Mouse (Mus musculus) right cerebral cortex, postnatal 10 days (tissue): ENCODE data around the gene Trim46.

ENCODE experiments used
- DNase-seq, 2 experiments: peaks; one replicate each; pipeline ENCODE4 v3.0.0; 2021; ENCODE audit warnings: low spot score in 2 of 2

The Trim46 gene

DNA sequence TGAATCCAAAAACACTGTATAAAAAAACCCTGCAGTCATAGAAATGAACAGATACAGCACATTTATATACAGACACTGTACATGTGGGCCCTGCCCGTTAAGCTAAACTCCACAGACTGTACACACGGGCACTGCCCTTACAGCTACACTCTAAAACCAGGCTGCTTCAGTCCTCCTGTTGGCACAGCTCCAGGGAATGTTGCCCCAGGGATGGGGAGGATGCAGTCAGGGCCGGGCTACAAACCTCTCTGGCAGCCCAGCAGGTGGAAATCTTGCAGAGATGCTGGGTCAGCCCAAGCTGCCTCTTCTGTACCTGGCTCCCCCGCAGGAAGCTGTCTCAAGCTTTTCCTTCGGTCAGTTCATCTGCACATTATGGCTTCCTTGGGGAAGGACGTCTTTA, 25.7 kb upstream of the Trim46 start:
- no peak for DNase-seq

DNA sequence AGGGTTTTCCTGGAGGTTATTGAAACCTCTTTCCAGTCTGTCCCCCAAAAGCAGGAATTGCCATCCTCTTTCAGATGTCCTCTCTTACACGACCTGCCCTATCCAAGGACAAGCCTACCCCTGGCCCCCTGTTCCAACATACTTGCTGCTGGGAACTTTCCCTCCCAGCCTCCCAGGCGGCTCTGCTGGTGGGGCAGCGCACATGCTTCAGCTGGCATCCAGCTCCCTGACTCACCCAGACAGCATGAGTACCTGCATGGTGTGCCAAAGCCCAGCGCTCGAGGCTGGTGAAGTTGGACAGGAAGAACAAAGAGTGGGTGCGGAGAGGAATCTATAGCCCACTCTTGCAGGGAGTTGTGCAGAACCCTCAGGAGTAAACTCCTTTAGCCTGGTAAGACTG, 24.8 kb upstream of the Trim46 start:
- DNase-seq = peak; percentile 60 to 62

DNA sequence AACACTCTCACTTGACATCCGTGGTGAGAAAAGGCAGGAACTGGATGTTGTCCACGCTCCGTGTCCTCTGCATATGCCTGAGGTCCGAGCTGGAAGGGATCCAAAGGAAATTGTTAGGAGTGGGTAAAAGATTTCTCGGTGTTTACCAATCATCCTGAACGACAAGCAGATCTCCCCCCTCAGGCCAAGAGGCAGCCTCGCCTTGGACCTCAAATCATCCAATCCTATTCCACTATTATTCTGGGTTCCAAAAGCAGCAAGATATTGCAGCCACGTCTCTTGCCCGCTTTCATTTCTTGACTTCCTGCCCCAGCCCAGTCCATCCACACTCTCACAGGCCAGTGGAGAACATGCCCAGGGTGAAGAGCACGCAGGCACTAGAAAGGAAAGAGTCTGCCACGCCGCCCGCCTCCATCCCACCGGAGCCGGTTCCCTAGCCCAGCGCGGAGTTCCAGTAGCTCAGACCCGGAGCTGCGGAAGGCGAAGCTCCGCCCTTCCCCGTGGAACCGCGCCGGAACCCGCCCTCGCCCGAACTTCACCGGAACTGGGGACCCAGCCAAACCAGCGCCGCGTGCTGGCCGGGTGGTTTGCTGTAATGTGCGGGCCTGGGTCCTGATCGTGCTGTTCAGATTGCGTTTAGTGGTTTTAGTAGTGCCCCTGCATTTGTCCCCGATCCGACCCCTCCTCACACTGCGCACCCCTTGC, 24.1 kb upstream of the Trim46 start, which contains the start of gene Slc50a1:
TSS of gene Slc50a1 (minus strand) at position 520 of the 705 bp plus-strand sequence.
- peak; percentile 88 to 91 for DNase-seq

DNA sequence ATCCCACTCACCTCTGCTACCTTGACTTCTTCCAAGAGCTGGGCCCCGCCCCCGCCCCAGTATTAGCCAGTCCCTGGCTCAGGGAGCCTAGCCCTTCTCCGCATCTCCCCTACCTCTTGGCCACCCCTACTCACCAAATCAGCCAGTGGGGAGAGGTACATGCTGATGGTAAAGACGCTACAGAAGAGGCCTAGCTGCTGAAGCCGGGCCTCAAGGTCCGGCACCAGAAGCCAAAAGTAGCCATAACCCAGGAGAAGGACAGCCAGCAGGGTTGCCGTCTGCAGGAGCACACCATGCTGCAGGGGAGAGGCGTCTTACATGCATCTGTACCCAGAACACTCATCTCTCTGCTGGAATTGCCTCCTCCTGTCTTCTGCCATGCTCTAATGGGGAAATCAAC, 22.8 kb upstream of the Trim46 start:
- no peak for DNase-seq

DNA sequence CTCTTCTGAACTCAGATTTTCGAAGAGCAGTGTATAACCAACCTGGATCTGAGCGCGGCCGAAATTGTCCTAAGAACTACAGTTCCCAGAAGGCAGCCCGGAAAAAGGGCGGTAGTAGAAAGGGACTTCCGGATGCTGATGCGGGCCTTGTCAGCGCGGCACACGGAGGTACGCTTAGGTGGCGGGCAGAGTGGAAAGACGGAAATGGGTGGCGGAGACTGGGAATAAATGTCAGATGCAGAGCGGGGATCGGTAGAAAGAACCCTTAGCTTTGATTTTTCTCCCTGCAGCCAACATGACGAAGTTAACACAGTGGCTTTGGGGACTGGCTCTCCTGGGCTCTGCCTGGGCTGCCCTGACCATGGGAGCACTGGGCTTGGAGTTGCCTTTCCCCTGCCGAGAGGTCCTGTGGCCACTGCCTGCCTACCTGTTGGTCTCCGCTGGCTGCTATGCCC, 20.4 kb upstream of the Trim46 start:
- peak; percentile 90 to 92 for DNase-seq

DNA sequence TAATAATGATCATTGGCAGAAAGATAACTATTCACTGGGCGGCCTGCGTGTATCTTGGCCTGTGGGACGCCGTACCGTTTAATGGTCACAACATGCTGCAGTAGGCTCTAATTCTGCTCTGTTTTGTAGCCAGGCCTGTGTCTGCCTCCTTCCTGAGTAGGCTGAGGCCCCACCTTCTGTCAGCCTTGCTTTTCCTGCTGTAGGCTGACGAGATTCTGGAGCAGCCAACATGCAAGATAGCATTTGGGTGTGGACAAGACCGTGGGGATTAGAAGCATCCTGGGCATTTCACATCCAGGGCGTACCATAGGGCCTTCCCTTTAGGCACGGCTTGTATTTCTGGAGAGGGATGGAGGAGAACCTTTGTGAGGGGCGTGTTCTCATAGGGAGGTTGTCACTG, 16.3 kb upstream of the Trim46 start:
- no peak for DNase-seq

DNA sequence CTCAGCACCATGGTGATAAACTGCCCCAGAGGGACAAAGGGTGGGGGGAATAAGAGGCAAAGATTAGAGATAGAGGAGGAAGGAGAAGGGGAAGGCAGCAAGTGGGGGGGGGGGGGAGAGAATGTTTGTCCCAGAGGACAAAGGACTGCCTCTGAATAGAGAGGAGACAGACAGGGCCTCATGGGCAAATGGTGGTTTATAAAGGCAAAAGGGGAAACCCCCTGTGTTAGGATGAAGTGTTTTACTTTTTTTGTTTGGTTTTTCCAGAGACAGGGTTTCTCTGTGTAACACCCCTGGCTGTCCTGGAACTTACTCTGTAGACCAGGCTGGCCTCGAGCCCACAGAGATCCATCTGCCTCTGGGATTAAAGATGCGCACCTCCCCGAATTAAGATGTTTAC, 14.1 kb upstream of the Trim46 start:
- DNase-seq = no peak

DNA sequence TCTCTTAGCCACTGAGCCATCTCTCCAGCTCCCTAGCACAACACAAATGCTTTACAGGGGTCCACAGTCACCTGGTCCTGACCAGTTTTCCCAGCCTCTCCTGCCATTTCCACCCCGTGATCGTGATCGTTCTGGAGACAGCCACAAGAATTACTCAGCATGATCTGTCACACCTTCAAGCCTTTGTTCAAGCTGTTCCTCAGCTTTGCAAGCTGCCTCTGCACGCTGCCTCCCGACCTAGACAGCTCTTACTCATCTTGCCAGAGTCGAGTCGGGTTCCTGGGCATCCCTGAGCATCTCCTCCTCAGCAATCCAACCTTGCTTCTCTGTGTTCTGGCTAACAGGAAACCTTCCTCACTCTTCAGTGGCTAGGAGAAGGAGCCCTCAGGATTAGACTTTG, 13.0 kb upstream of the Trim46 start, which contains the start of gene Dpm3:
TSS of gene Dpm3 (plus strand) at position 283 of the 400 bp plus-strand sequence.
- no peak for DNase-seq

DNA sequence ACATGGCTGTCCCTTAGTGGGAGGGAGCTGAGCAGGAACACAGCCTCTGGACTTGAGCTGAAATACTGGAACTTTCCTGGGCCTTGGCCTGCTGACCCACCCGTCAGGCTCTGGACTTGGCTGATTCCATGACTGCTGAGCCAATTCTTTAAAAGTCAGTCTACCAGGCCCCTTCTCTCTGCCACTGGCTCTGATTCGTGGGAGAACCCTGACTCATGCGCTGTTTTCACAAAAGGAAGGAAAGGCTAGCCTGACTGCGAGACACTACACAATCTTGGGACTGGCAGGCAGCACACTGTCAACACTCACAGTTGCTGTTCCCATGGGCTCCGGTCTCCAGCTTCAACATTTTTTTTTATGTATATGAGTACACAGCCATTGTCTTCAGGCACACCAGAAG, 10.1 kb upstream of the Trim46 start:
- no peak for DNase-seq

DNA sequence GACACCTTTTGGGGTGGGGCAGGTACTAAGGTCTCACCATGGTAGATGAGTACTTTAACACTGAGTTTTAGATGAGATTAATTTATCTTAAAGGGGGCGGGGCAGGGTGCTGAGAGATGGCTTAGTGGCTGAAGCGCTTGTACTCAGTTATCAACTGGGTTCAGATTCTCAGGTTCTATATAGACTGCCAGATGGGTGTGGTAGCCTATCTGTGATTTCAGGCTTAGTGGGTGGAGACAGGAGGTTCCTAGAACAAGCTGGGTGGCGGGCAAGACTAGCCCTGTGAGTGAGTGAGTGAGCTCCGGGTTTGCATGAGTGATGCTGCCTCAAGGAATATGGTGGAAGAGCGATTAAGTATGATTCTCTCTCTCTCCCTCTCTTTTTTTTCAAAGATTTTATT, 8.9 kb upstream of the Trim46 start:
- DNase-seq = no peak

DNA sequence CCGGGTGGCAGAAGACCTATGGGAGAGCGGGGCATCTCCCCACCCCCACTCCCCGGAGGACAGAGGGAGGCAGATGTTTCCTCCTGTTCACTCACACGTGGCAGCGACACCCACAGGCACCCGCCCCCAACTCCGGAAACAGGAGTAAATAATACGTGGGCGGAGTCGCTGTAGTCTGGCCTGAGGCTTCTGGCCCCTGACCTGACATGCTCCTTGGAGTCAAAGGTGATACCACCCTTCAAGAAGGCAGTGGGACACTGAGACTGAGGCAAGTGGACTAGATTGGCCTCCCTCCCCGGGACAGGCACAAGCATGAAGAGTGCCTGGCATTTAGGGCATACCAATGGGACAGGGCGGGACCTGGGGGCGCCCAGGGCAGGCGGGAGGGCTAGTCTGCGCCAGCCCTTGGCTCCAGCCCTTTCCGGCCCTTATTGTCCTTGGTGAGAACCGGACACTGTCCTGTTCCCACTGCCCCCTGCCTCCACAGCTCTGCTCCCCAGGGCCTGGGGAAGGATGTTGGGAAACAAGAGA, 5.3 kb upstream of the Trim46 start:
- DNase-seq = peak; percentile 38 to 49

DNA sequence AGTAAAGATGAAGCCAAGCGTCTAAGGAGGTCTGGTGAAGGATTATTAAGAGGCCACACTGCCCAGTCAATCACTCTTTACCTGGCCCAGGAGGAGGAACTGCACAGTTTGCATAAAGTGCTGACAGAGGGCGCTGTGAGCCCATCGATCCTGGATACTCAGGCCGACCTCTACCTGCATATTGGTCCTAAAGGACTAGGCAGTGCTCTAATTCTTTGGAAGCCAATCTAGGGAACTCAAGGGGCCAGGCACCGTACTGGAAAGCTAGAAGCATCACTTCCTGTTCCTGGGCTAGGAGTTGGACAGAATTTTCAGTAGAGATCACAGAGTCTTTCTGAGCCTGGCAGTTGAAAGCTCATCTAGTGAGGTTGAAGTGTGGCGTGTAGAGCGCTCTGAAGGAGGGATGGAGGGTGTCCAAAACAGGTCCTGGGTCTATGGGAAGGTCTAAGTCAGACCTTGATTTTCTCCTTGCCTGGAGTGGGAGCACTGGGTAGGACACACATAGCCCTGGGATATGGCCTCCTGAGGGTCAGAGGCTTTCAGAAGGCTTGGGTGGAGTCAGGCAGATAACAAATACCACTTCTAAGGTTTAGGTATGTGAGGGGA, 4.4 kb upstream of the Trim46 start:
- peak in 1 of 2 experiments; percentile 62 for DNase-seq

DNA sequence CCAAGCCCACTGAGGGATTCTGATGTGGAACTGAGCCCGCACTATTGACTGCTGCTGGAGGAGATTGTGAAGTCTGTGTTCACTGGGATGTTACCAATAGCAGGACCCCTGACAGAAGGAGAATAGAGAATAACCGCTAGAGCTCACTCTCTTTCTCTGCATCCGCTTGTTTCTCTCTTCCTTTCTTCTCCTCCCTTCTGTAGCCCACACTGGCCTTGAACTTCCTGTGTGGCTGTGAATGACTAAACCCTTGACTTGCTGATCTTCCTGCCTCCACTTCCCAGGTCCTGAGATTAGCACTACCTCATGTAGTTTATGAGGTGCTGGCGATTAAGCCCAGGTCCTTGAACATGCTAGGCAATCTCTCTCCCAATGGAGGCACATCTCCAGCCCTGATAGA, 1.4 kb upstream of the Trim46 start:
- no peak for DNase-seq

DNA sequence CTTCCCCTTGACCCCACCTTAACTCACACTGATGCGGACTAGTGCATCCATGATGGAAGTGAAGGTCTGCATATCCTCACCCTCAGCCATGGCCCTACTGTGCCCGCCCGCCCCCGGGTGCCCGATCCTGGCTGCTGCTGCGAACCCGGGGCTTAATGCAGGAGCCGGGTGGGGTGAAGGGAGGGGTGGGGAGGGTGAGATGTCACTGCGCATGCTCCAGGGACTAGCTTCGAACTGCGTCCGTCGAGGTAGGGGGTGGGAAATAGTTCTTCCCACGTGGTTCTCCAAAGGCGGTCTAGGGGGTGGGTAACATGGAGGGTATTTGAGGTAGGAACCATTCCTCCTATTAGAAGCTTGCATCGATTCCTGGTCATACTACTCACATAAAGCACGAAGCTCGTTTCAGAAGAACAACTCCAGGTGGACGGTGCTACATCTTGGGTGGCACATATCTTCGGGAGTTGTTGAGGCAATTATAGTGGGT, 379 bp downstream of the Trim46 start, which contains the start of gene Krtcap2:
TSS of gene Krtcap2 (plus strand) at position 279 of the 484 bp plus-strand sequence.
- DNase-seq = peak; percentile 91 to 92

DNA sequence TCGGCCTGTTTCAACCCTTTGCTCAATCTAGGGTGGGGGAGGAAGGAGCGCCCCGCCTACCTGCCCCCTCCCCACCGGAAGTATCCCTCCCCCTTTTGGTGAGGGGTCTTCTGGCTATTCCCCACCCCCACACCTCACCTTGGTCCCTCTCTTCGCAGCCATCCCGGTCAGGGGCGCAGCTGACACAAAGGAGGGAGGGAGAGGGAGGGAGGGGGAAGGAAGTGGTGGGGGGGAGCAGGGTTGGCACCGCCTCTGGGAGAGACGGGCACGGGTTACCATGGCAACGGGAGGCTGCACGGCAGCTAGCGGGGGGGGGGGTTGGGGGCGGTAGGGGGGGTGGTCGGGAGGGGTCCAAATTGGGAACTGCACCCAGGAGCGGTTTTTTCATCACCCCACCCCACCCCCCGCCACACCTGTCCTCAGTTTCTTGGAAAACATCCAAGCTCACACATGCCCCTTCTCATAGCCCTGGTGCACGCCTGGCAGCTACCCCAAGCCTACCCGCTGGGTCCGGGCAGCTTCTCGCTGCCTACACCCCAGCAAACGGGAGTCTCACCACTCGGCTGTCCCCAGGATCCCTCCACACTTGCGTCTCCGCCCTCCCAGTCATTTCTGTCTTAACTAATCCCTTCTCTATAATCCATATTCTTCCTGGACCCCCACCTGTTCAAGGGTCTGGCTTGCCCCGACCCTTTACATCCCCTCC, 974 bp downstream of the Trim46 start:
- peak; percentile 92 for DNase-seq

DNA sequence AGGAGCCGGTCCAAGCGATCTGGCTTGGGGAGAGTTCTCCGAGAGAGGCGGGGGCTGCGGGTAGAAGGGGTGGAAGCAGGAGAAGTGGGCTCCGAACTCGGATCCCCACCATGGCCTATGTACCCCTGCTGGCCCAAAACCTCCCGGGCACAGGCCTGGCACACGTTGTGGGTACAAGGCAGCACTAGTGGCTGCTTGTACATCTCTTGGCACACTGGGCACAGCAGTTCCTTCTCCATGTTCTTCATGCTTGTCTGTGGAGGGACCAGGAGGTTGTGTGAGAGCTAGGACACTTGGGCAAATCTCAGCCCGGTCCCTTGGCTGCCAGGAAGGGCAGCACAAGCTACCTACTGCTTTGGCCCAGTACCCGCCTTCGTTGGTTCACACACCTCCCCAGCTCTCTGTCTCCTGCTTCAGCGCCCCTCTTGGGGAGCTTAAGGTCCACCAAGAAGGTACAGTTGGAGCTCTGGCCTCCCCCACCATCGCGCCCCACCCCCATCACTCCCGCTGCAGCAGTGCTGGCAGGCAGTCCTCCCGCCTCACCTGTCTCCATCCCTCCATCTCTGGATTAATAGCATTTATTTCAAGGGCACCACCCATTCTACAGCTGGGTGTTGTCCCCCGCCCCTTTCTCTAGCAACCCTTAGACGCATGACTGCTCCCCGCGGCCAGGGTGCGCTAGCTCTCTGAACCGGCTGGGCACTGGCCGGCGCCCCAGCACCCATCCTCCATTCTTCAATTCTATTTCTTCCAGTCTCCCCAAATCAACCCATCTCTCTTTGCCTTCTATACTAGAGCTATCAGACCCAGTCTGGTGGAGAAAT, 1.7 kb downstream of the Trim46 start:
- peak in 1 of 2 experiments; percentile 68 for DNase-seq

DNA sequence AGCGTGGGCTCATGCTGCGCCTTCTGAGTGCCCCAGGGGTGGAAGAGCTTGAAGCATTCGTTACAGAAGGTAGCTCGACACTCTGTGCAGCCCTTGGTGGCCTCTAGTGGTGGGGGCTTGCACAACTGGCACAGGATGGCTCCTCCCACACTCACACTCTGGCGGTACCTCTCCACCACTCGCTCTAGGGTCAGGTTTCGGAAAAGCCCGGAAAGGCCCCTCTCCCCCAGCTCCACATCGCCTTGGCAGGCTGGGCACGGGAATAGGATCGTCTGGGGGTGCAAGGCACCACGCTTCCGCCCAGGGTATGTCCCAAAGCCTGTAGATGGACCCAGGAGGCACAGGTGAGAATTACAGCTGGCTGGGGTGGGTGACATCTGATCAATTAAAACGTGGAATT, 2.5 kb downstream of the Trim46 start:
- DNase-seq = peak in 1 of 2 experiments; percentile 74

DNA sequence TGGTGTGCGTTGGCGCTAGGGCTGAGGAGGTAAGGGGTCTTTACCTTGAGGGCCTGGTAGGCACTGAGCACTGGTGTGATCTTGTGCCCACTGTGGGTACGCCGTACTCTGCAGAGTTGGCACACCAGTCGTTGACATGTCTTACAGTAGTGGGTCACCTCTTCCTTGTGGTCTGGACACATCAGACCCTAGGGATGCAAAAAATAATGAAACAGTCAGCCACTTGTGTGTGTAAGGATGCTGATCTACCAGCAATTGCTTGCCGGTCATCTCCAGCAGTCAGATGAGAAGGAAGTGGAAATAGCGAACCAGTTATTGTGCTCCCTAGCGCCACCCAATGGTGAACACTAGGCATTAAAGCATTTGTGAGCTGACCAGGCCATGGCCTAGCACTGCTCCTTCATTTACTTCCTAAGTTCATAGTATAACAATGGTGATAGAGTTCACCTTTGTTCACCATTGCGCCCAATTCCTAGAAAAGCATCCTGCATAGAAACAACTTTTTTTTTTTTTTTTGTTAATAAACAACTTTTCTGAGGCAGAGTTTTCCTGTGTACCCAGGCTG, 3.7 kb downstream of the Trim46 start:
- peak; percentile 70 to 74 for DNase-seq

DNA sequence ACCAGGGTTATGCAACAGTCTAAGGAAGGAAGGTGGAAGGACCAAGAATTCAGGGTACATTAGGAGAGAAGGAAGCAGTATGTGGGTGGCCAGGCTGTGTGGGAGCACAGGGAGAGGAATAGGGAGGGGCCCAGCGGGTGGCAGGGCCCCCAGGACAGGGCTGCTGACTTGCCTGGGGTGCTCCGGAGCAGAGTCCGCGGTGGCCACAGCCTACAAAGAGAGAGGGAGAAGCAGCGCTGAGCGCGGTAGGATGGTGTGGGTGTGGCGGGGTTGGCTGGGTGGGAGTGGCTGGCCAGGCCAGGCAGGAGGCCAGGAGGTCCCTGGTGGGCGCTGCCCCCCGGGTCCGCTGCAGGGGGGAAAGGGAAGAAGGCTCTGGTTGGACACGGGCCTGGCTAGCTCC, 7.6 kb downstream of the Trim46 start:
- DNase-seq = peak in 1 of 2 experiments; percentile 25

DNA sequence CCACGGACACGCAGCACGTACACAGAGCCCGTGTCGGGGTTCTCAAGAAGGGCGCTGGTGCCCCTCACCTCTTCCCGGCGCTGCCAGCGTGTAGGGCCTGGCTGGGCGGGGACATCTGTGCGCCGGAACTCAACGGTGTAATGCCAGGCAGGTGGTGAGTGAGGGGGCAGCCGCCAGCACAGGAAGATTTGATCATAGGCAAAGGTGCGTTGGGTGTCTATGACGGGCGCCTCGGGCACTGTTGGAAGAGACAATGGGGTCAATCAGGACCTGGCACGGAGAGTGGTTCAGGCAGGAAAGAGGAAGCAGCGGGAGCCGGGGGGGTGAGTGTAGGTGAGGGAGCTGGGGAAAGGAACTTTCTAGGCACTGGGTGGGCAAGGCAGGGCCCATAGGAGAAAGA, 8.4 kb downstream of the Trim46 start:
- DNase-seq = no peak

DNA sequence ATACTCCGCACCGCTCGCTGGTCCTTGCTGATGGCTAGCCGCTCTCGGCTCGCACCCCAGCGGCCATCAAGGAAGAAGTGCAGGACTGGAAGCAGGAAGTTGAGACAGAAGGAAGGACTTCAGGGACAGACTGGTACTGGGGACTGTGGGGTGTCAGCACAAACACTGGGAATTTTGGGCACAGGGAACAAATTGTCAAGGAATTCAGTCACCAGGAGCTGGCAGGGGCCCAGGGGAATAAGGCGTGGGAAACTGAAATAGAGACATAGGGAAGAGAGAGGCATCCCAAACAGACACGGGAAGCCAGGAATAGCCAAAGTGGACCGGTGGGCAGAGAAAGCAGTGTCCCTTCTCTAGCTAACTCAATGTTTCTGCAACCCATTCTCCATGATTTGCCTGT, 9.6 kb downstream of the Trim46 start:
- no peak for DNase-seq
